Mouse (Mus musculus) embryonic fibroblast, embryonic 13.5 days (primary cell): ENCODE measurements around the gene Pagr1a. TPM values are rescaled to one million over a fixed set of nuclear protein-coding genes. Genes with fewer than 3 reads are reported as not detected.

Source experiments
- H3K27ac ChIP-seq: 2 replicates; pipeline ENCODE4 v1.5.1; 2012; ENCODE audit warnings: low read length, control low read depth, inconsistent platforms; ENCODE audit not compliant: insufficient read depth
- H3K4me1 ChIP-seq: 2 replicates; pipeline ENCODE4 v1.6.1; 2011; ENCODE audit warnings: low read length; ENCODE audit not compliant: control insufficient read depth, insufficient read depth
- H3K4me3 ChIP-seq: 2 replicates; pipeline ENCODE4 v1.5.1; 2011; ENCODE audit warnings: mild to moderate bottlenecking, control low read depth, low read length; ENCODE audit not compliant: insufficient read depth
- CTCF ChIP-seq: IDR thresholded peaks from 2 replicates; pipeline ENCODE4 v1.5.1; 2011; ENCODE audit warnings: mild to moderate bottlenecking, control low read depth, low read length, moderate library complexity, borderline replicate concordance; ENCODE audit not compliant: insufficient read depth
- POLR2A ChIP-seq: IDR thresholded peaks from 2 replicates; pipeline ENCODE4 v1.6.1; 2011; ENCODE audit warnings: low read depth, mild to moderate bottlenecking, control low read depth, low read length, moderate library complexity
- polyA plus RNA-seq: library from polyadenylated mRNA; stranded (reverse); fragments of >200 nt; gene quantifications from 2 replicates; pipeline ENCODE4 v1.2.4, GENCODE M21; 2011; ENCODE audit warnings: low read depth; ENCODE audit not compliant: missing spikeins, insufficient read length

Gene Pagr1a
- polyA plus RNA-seq, 1 experiment: 14.3 TPM

DNA sequence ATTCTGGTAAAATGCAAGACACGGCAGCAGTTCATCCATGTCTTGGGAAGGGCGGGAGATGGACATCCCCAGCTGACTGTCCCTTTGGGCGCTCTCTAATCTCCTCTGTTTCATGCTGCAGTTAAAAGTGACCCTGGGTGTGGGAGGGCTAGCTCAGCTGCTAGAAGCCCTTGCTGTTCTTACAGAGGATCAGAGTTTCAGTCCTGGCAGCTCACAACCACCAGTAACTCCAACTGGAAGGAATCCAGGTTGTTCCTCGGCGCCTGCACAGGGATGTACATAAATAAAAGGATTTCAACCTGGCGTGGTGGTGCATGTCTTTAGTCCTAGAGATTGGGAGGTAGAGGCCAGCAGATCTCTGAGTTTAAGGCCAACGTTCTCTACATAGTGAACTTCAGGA is 34.0 kb downstream of the Pagr1a start:
- TF ChIP-seq CTCF (no peak), POLR2A (no peak)
- Histone ChIP-seq H3K27ac (no peak overlapping the region), H3K4me3 (no peak overlapping the region), H3K4me1 (no peaks in the 10 kb centered on the region)

DNA sequence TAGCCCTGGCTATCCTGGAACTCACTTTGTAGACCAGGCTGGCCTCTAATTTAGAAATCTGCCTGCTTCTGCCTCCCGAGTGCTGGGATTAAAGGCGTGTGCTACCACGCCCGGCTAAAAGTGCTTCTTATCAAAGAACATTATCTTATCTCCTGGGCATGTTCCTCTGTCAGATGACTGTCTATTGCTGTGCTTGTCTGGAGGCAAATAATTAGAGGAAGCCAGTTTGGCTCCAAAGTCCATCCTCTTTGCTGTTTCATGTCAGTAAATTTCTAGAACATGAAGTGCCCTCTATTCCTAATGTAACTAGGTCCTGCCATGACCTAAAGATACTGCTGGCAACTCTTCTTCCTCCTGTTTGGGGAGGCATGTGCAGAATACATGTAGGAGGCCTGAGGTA is 35.1 kb downstream of the Pagr1a start:
- no peak overlapping the region for H3K4me3 ChIP-seq
- no peak overlapping the region for H3K27ac ChIP-seq
- TF ChIP-seq CTCF (no peak), POLR2A (no peak)
- H3K4me1 ChIP-seq: no peaks in the 10 kb centered on the region

DNA sequence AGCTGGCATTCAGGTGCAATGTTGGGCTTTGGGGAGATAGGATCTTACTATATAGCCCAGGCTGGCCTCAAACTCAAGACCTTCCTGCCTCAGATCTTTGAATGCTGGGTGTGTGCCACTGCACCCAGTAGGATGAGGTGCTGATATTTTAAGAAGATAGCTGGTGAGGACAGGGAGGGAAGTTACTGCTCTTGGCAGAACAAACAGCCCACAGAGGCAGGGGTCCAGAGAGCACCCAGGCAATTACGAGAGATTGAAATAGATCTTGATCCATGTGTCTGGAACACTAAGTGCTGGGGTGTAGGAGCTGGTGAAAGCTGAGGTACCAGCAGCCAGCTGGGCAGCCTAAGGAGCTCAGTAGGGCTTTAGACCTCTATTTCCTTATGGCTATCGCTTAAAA is 35.6 kb downstream of the Pagr1a start:
- Histone ChIP-seq H3K4me3 (no peak overlapping the region), H3K27ac (no peak overlapping the region), H3K4me1 (no peaks in the 10 kb centered on the region)
- TF ChIP-seq CTCF (no peak), POLR2A (no peak)

DNA sequence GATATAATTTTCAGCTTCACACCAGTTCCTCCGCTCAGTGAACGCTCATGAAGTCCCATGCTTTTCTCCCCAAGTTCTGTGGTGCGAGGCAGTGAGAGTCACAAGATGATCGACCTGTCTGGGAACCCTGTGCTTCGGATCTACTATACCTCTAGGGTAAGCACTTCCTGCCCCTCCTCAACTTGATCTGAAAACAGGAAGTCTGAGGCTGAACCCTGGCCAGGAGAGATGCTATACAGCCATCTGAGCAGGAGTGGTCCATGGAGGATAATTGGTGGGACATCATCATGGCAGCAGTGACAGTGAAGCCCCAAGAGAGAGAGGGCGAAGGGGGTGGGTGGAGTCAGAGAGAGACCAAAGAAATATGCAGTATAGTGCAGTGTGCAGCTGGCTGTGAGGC is 38.3 kb downstream of the Pagr1a start:
- H3K4me1 ChIP-seq: no peaks in the 10 kb centered on the region
- TF ChIP-seq POLR2A: no peak
- no peak for TF ChIP-seq CTCF
- H3K27ac ChIP-seq: no peak overlapping the region
- no peak overlapping the region for H3K4me3 ChIP-seq

DNA sequence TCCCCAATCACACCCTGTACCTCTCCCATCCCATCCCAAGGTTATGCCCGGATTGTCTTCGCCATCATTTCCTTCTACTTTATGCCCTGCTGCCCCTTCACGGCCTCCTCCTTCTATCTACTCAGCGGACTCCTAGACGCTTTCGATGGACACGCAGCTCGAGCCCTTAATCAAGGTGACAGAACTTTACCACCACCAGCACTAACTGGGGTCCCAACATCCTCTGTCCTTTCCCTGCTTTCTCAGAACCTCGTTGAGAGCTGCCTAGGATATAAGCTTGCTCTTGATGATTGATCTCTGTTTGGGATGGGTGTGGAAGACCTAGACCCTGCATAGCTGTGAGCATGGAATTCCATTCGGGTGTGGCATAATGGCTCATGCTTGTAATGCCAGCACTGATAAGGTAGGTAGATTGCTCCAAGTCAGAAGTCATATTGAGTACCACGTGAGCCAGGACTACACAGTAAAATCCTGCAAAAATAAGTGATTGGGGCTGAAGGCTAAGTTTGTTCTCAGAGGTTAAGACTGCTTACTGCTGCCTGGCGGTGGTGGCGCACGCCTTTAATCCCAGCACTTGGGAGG is 40.2 kb downstream of the Pagr1a start:
- TF ChIP-seq CTCF: no peak
- 0 out of 2 replicates have a peak, but pooled peaks have one; percentile 10 for TF ChIP-seq POLR2A
- H3K27ac ChIP-seq: 0 out of 2 replicates have a peak overlapping the region, but pooled peaks have one; percentile 24
- no peaks in the 10 kb centered on the region for H3K4me1 ChIP-seq

DNA sequence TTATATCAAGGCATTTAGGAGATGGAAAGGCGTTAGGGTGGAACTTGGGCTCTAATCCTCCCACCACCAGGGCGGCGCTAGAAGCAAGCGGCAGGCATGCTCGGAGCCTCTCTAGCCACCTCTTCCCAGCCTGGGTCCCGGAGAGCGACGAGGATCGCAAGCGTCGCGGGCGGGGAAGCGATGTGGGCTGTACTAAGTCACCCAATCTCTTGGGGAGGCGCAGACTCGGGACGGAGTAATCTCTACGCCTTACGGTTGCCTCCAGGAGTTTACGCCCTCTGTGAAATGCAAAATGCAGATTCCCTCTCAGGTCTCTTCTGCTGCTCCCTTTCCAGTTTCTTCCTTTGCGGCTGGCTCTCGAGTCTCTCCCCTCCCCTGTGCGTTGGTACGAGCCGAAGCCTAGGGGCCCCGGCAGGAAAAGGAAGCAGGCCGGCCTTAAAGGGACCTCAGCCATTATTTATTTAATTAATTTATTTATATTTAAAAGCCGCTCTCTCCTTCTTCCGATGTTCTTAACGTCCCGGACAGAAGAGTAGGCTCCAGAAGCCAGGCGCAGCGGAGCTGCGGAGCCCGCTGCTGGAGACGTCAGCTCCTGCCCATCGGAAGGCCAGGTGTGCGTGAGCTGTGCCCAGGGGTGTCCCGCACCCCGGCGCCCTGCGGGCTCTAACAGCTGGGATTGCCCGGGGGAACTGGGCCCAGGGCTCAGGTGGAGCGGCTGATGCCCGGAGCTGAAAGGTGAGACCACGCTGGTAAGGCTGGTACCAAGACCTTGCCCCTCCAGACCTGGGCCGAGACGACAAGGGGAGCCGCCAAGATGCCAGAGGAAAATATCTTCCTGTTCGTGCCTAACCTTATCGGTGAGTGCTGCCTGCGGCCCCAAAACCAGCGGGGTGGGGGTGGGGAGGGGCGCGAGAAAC is 40.9 kb downstream of the Pagr1a start, which contains the start of gene Cdiptos:
Gene Cdiptos (minus strand): TSS at position 149 of the 917 bp plus-strand sequence.
- Histone ChIP-seq H3K4me3 (peak within 1 kb of the TSS; percentile 98), H3K4me1 (no peaks in the 10 kb centered on the region), H3K27ac (peak within 1 kb of the TSS; percentile 97)
- 0 out of 2 replicates have a peak, but pooled peaks have one; percentile 12 for TF ChIP-seq POLR2A
- peak; percentile 84 for TF ChIP-seq CTCF

More for the DNA sequence above, 40.2 kb downstream of the Pagr1a start:
- peak overlapping the region; percentile 98 for H3K4me3 ChIP-seq

DNA sequence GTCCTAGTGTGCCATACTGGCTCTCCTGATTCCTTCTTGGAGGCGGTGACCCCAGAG is 41.4 kb downstream of the Pagr1a start, which contains the start of gene Cdipt:
Gene Cdipt (plus strand): TSS at position 22 of the 57 bp plus-strand sequence.
- peak within 1 kb of the TSS; percentile 98 for H3K4me3 ChIP-seq
- H3K4me1 ChIP-seq: no peaks in the 10 kb centered on the region
- H3K27ac ChIP-seq: peak within 1 kb of the TSS; percentile 97
- TF ChIP-seq CTCF: no peak
- TF ChIP-seq POLR2A: no peak; the same call in 1 of the 2 replicates

DNA sequence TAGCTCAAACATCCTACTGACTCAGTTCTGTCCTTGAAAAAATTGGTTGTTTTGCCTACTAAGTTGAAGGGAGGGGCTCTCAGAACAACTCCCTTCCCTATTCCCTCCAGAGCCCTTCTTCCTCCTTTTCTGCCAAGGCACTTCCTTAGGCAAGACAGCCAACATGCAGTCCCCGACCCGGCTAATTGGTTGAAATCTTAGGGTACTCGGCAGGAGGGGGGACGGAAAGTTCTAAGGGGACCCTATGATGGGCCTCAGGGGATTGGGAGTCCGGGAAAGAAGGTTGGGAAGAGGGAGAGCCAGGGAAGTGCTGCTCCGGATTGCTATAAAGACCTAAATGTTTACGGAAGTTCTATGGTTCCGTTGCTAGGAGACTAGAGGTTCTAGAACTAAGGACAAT is 41.7 kb downstream of the Pagr1a start:
- no peak for TF ChIP-seq POLR2A
- TF ChIP-seq CTCF: no peak
- Histone ChIP-seq H3K4me1 (no peaks in the 10 kb centered on the region), H3K27ac (no peak overlapping the region), H3K4me3 (no peak overlapping the region)

DNA sequence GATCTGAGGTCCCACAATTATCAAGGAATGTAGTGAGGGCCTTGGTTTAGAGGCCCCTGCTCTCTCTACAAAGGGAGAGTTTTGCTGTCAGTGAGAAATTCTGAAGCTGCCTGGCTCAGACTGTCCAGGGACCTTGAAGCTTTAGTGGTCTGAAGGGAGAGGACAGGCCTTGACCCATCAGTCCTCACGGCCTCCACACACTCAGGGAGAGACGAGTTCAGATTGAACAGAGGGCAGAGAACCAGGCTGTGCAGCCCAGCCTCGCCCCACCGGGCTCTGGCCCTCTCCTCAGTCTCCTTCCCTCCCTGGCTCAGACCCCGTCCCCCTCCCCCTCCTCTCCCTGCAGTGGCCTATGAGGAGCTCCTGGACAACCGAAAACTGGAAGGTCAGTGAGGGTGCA is 49.8 kb downstream of the Pagr1a start:
- TF ChIP-seq POLR2A (no peak), CTCF (no peak)
- Histone ChIP-seq H3K4me1 (no peaks in the 10 kb centered on the region), H3K27ac (no peak overlapping the region), H3K4me3 (no peak overlapping the region)

DNA sequence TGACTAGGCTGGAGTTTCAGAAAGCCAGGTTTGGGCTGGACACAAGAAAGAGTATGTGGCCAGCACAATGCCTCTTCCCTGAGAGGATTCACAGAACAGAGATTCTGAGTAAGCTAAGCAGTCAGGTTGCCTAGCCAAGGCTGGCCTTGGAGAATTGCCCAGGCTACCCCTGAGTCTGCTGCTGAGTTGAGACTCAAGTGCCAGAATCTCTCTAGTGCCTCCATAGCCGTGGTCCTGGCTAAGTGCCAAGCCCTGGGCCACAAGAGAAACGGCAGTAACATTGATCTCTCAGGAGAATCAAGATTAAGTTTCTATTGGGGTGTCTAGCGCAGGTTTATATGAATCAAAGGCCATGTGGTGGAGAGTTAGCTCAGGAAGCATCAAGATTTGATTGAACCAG is 51.6 kb downstream of the Pagr1a start:
- H3K4me1 ChIP-seq: no peaks in the 10 kb centered on the region
- no peak overlapping the region for H3K27ac ChIP-seq
- no peak for TF ChIP-seq CTCF
- TF ChIP-seq POLR2A: no peak
- H3K4me3 ChIP-seq: no peak overlapping the region

Other genes starting within 250 kb of the Pagr1a start
- 58.8 and 62.2 TPM in 2 replicates for gene Ypel3, start 240.4 kb downstream of the Pagr1a start, polyA plus RNA-seq
- gene Tbx6, start 235.9 kb downstream of the Pagr1a start, polyA plus RNA-seq: 0.49 TPM in 1 of 2 replicates, not detected in the other
- 106 and 118 TPM in 2 replicates for gene Ppp4c, start 224.9 kb downstream of the Pagr1a start, polyA plus RNA-seq
- 0.37 and 1.2 TPM in 2 replicates for gene Fam57b, start 219.7 kb downstream of the Pagr1a start, polyA plus RNA-seq
- not detected in 2 replicates for gene 4930451I11Rik, start 185.7 kb downstream of the Pagr1a start, polyA plus RNA-seq
- not detected in 2 replicates for gene Doc2a, start 169.9 kb downstream of the Pagr1a start, polyA plus RNA-seq
- gene Hirip3, start 155.4 kb downstream of the Pagr1a start, polyA plus RNA-seq: 20.5 and 40.2 TPM in 2 replicates
- 54.0 and 63.0 TPM in 2 replicates for gene Ino80e, start 155.0 kb downstream of the Pagr1a start, polyA plus RNA-seq
- gene Taok2, start 132.6 kb downstream of the Pagr1a start, polyA plus RNA-seq: 42.0 and 45.4 TPM in 2 replicates
- gene Tmem219, start 94.4 kb downstream of the Pagr1a start, polyA plus RNA-seq: 30.7 and 33.6 TPM in 2 replicates
- gene Kctd13, start 88.5 kb downstream of the Pagr1a start, polyA plus RNA-seq: 9.0 and 9.1 TPM in 2 replicates
- gene Asphd1, start 67.8 kb downstream of the Pagr1a start, polyA plus RNA-seq: 0.30 TPM in 1 of 2 replicates, not detected in the other
- gene Sez6l2, start 66.8 kb downstream of the Pagr1a start, polyA plus RNA-seq: not detected in 2 replicates
- 134 and 139 TPM in 2 replicates for gene Cdipt, start 41.4 kb downstream of the Pagr1a start, polyA plus RNA-seq
- gene Cdiptos, start 41.3 kb downstream of the Pagr1a start, polyA plus RNA-seq: 1.7 TPM in 1 of 2 replicates, not detected in the other
- 32.2 and 47.6 TPM in 2 replicates for gene Mvp, start 2.7 kb downstream of the Pagr1a start, polyA plus RNA-seq
- 21.7 and 25.6 TPM in 2 replicates for gene Pagr1b, start 868 bp downstream of the Pagr1a start, polyA plus RNA-seq
- 13.5 and 15.7 TPM in 2 replicates for gene Gm42742, start 3.7 kb upstream of the Pagr1a start, polyA plus RNA-seq
- gene Prrt2, start 3.9 kb upstream of the Pagr1a start, polyA plus RNA-seq: 3.1 and 15.3 TPM in 2 replicates
- gene Maz, start 9.7 kb upstream of the Pagr1a start, polyA plus RNA-seq: 86.9 and 127 TPM in 2 replicates
- 22.5 and 37.4 TPM in 2 replicates for gene Kif22, start 25.1 kb upstream of the Pagr1a start, polyA plus RNA-seq
- gene Zg16, start 70.0 kb upstream of the Pagr1a start, polyA plus RNA-seq: not detected in 2 replicates
- gene AI467606, start 74.0 kb upstream of the Pagr1a start, polyA plus RNA-seq: 0.42 and 1.1 TPM in 2 replicates
- 0.25 TPM in 1 of 2 replicates, not detected in the other for gene Qprt, start 104.9 kb upstream of the Pagr1a start, polyA plus RNA-seq
- gene Spn, start 120.5 kb upstream of the Pagr1a start, polyA plus RNA-seq: not detected in 2 replicates
- 66.3 and 74.3 TPM in 2 replicates for gene Cd2bp2, start 178.7 kb upstream of the Pagr1a start, polyA plus RNA-seq
- 37.0 and 37.5 TPM in 2 replicates for gene Tbc1d10b, start 191.1 kb upstream of the Pagr1a start, polyA plus RNA-seq
- 1.4 and 1.7 TPM in 2 replicates for gene Mylpf, start 191.5 kb upstream of the Pagr1a start, polyA plus RNA-seq
- gene Zfp553, start 215.7 kb upstream of the Pagr1a start, polyA plus RNA-seq: 11.0 and 12.4 TPM in 2 replicates
- 3.9 and 4.2 TPM in 2 replicates for gene Sept1, start 215.8 kb upstream of the Pagr1a start, polyA plus RNA-seq
- 21.3 and 24.3 TPM in 2 replicates for gene Zfp771, start 226.9 kb upstream of the Pagr1a start, polyA plus RNA-seq
- gene Dctpp1, start 243.4 kb upstream of the Pagr1a start, polyA plus RNA-seq: 29.0 and 30.6 TPM in 2 replicates